Mouse (Mus musculus): ENCODE data around the gene Clpp. TPM values are rescaled to one million over a fixed set of nuclear protein-coding genes. Genes with fewer than 3 reads are reported as not detected.
A peak's percentile ranks its signal among the peaks of the same experiment; 100 is the strongest.

Clpp gene
- total RNA-seq, 2 experiments from 2014 or later = 28.7 to 33.4 TPM

DNA sequence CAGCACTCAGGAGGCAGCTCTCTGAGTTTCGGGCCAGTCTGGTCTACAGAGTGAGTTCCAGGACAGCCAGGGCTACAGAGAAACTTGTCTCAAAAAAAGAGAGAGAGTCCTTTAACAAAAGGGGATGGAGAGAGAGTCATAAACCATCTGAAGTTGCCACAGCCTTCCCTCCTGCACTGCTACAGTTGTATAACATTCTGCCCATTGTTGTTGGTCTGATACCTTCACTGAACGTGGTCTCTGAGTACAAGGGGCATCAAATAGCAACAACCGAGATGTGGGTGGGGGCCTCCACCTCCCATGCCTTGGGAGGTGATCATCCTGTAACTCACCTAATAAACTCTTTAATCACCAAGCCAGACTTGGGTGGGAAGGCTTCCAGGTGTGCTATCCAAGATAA is 4.4 kb upstream of the Clpp start:
- no peak for DNase-seq
- intact Hi-C loops (cut with DNase I) = no loop called here

DNA sequence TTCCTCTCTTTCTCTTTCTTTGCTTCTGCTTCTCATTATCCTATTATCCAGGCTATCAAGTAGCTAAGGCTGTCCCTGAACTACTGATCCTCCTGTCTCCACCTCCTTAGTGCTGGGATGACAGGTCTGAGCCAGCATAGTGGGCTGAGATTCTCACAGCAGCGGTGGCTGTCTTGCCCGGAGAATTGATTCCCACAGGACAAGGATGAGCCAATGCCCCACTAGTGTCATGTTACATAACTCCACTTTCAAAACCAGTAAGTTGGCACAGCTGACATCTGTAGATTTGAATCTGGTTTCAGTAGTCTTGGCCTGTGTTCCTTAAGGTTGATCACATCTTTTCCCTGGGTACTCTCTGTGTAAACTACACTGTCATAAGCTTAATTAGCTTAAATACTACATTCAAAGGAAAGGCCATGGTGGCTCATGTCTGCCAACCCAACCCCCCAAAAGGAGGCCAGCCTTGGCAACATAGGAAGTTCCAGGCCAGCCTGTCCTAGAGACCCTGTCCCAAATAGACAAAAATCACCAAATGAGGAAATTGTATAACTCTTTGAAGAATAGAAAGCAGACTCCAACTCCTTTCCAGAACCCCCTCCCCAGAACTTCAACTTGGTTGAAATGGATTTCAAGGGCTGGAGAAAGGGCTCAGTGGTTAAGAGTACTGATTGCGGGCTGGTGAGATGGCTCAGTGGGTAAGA is 3.9 kb upstream of the Clpp start:
- intact Hi-C loops (cut with DNase I) = no loop called here
- DNase-seq = no peak

DNA sequence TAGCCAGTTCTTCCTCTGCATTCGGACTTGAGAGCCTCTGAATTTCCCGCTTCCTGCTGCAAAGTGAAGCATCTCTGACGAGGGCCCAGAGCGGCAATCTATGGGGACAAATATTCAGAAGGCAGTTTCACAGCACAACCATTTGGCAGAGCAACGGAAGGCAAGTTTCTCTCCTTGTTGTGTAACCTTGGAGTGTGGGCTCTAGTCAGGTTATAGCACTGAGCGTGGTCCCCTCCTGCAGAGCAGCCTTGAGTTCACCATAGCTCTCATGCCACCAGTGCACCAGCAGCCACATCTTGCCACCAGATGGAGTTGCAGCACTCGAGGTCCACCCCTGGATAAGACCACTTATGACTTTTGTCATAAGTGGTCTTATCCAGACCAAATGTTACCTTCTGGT is 1.7 kb upstream of the Clpp start:
- peak in 1 of 2 experiments; percentile 3 for DNase-seq
- intact Hi-C loops (cut with DNase I) = no loop called here

DNA sequence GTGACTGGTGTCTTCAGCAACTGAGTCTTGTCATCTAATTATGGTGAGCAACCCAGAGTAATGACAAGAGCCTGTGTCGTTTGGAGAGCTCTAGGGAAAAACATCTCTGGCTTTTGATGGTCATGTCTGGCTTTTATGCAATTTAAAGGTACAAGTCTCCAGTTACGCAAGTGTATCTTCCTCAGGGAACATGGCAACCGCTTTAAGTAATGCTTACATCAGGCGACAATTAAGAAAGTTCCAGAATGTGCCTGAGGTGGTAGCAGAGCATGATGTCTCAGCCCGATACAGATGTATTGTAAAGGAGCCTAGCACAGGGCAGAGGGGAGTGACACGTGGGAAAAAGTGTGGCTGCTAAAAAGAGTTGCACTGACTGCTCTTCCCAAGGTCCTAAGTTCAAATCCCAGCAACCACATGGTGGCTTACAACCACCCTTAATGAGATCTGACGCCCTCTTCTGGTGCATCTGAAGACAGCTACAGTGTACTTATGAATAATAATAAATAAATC is 1.1 kb upstream of the Clpp start:
- intact Hi-C loops (cut with DNase I) = no loop called here
- DNase-seq = peak in 1 of 2 experiments; percentile 2

DNA sequence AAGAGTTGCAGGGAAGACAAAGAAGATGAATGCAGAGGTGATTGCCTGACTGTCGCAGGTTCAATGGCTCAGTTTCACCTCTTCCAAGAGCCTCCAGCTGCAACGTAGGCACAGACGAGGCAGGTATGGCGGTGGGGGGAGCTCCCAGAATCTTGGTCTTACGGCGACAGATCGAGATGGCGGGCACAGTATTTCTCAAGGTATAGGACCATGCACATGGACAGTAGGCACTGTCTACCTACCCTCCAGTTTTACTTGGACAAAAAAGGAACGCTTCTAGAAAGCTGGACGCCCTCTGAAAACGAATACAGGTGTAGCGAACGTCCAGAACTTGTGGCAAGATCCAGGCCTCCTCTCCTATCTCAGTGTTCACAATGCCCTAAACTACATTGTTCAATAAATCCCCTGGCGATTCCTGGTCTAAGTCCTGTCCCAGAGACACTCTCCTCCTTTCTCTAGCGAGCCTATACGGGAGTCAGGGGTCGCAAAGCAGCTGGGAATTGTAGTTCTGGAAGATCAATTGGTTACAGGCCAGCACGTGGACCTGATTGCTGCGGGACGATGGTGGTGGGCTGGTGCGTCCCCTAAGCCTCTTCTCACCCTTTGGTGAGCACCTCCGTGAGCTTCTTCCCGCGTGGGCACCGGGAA is 514 bp upstream of the Clpp start:
- intact Hi-C loops (cut with DNase I) = loop anchor here (10.0 kb wide), 2 partner anchors 285 to 365 kb away; partner anchors contain the start of genes Catsperd, Lonp1 and Vav1
- DNase-seq = peak in 1 of 2 experiments; percentile 63

DNA sequence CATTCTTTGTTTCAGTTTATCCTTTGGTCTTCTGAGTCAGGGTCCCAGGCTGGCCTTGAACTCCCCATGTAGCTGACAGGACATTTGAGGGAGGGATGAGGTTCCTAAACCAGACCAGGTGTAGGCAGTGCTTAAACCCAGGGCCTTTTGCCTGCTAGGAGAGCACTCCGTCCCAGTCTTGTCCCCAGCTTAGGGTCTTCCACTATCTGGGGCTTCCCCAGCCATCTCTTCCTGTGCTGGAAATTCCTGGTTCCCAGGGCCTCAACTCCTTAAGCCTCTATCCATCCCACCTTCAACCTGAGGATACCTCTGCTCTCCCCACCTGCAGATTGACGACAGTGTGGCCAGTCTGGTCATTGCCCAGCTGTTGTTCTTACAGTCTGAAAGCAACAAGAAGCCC is 861 bp downstream of the Clpp start:
- peak in 1 of 2 experiments; percentile 7 for DNase-seq
- intact Hi-C loops (cut with DNase I) = loop anchor here (10.0 kb wide), 2 partner anchors 284 to 366 kb away; partner anchors contain the start of genes Catsperd, Lonp1 and Vav1

DNA sequence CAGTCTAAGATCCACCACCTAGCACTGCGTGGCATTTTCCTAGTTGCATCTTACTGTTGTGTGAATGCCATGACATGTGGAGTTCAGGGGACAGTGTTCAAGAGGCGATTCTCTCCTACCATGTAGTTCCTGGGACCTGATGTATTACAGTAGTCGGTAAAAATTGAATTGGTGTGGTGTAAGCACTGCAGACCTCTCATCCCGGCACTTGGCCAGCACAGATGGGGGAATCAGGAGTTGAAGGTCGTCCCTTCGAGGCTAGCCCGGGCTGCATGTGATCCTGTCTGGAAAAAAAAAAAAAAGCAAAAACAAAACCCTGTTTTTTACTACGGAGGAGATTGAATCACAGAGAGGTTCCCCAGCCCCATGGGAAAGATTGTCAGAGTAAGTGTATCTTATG is 4.9 kb downstream of the Clpp start:
- DNase-seq = no peak
- intact Hi-C loops (cut with DNase I) = loop anchor here (5.0 to 10.0 kb wide), 4 partner anchors 67 to 370 kb away; partner anchors contain the start of genes Catsperd, Lonp1 and Vav1

DNA sequence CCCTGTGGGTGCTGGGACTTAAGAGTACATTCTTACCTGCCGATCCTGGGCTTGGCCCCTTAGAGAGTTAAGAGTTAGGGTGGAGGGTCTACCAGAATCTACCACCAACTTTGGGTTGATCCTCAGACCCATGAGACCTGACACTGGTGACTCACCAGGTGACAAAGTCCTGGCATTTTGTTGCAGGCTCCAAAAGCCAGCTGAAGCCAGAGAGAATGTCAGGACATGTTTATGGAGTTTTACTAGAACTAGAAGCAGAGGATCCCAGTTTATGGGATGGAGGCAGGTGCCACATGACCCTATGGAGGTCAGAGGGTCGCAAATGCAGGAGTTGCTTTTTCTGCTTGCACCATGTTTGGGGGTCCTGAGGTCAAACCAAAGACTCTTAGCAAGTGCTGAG is 6.4 kb downstream of the Clpp start:
- no peak for DNase-seq
- intact Hi-C loops (cut with DNase I) = loop anchor here (2.0 to 10.0 kb wide), 5 partner anchors 66 to 372 kb away; partner anchors contain the start of genes Catsperd, Lonp1 and Vav1

DNA sequence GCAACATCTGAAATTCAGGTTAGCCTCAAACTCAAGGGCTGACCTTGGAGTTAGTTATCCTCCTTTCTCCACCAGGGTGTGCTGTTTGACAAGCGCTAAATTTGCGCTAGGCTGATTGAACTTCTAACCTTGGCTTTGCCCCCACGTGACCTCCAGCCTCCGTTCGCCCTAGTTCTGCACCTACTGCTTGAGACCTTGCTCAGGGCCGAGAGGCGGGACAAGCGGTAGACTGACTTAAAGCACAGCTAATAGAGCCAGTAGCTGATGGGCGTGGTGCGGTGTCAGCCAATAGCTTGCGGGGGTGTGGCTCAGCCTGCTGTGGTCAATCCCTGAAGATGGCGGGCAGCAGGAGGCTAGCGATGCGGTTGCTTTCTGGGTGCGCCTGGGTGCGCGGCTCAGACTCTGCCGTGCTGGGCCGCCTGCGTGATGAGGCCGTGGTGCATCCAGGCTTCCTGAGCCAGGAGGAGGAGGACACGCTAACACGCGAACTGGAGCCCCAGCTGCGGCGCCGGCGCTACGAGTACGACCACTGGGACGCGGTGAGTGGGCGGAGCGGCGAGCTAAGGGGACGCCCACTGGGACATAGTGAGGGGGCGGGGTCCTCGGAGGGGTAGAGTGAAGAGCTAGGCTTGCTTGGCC is 7.0 kb downstream of the Clpp start, which contains the start of gene Alkbh7:
TSS of gene Alkbh7 (plus strand) at position 311 of the 639 bp plus-strand sequence.
- peak; percentile 90 to 94 for DNase-seq
- intact Hi-C loops (cut with DNase I) = loop anchor here (2.0 to 10.0 kb wide), 5 partner anchors 65 to 372 kb away; partner anchors contain the start of genes Catsperd, Lonp1 and Vav1

DNA sequence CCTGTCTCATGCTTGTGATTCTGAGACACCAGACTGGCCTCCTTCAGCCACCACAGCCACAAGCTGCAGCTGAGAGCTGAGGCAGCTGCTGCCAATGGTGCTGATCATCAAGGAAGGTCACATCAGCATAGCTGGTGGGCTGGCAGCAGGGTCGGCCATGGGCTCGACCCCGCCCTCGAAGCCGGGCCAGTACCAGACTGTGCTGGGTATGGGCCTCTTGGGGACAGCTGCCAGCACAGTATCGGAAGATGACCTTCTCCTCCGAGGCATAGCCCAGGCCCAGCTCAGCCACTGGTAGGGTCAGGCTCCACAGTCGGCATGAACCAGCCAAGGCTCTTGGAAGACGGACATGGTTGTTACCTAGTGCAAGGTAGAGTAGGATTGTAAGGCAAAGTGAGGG is 9.3 kb downstream of the Clpp start:
- no peak for DNase-seq
- intact Hi-C loops (cut with DNase I) = loop anchor here (5.0 to 10.0 kb wide), 4 partner anchors 63 to 375 kb away; partner anchors contain the start of genes Catsperd, Lonp1 and Vav1

DNA sequence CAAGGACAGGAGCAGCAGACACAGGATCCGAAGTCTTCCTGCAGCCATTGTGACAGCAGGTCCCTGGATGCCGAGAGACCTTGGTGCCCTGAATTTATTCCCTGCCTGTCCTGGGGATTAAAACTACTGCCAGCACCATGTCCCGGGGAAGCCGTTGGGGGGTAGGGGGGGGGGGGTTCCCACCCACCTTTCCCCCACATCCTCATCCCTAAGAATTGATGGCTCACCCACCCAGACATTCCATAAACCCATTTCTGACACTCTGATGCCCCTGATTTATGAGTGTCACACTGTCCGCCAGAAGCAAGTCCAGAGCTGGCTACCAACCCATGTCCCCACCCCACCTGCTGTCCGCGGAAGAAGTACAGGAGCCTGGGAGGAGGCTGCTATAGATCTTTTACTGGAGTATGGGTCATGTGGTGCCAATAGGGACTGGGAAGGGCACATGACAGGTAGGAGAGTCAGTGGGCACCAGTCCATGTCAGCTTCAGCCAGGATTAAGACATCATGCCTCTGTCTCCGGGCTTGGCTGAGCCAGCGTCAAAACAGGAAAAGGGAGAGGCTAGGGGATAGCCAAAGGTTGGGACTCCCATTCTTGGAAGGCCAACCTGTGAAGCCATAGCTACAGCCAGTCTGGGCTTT is 10.0 kb downstream of the Clpp start, which contains the start of gene Pspn:
TSS of gene Pspn (minus strand) at position 51 of the 642 bp plus-strand sequence.
- intact Hi-C loops (cut with DNase I) = loop anchor here (5.0 to 10.0 kb wide), 4 partner anchors 62 to 375 kb away; partner anchors contain the start of genes Catsperd, Lonp1 and Vav1
- no peak for DNase-seq

DNA sequence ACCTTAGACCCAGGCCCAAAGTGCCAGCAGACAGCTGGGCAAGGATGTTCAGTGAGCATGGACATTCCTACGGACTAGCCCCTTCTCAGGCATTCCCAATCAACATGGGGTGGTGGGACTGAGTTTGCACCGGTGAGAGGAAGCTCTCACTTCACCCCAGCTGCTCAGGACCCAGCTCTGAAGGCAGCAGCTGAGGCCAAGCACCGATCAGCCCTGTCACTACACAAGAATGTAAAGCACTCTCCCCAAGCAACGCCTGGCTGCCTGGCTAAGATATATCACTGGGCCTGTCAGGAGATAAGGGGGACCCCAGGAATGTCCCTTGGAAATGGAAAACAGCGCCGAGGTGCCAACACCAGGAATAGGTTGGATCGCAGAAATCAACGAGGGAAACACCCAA is 11.1 kb downstream of the Clpp start:
- no peak for DNase-seq
- intact Hi-C loops (cut with DNase I) = no loop called here

DNA sequence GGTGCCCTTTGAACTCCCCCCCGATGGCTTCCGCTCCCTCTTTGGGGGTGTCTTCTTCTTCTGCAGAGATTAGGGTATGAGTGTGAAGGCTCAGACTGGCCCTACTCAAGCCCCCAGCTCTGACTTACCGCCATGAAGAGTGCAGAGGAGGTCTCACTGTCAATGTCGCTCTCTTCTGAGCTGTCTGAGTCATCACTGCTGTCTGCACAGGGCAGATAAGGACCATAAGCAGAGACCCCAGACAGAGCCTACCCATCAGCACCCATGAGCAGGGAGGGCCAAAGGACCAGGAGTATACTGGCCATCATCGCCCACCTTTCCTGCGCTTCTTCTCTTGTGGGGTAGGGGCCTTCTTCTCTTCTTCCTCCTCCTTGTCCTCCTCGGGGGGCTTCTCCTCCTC is 13.9 kb downstream of the Clpp start:
- DNase-seq = no peak
- intact Hi-C loops (cut with DNase I) = no loop called here

DNA sequence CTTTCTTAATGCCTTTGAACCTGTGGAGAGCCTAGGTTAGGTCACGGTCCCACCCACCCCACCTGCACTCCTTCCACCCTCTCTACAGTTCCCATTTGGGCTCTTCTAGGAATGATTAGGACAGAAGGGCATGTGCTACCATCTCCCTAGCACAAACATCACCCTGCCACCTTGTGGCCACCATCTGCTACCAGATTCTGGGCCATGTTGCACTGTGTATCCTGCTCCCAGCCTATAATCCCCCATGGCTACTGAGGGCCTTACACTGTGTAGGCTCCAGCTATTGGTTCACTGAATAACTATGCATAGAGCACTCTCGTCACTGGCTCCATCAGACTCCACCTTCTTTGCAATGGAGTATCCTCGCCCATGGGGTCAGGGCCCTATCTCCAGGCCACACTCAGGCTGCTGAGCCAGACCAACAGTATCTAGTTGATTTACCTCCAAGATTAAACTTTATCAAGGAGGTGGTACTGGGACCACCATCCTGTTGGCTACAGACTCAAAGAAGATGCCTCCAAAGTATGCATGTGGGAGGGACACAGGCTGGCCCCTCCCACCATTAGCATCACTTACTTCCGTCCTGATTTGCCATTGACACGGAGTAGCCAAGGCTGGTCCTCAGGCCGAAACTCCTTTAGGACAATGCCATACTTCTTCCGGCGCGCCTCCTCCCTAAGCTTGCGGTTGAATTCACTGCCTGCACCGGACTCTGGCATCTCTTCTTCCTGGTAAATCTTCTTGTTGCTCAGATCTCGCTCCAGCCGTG is 17.2 kb downstream of the Clpp start:
- no peak for DNase-seq
- intact Hi-C loops (cut with DNase I) = no loop called here

DNA sequence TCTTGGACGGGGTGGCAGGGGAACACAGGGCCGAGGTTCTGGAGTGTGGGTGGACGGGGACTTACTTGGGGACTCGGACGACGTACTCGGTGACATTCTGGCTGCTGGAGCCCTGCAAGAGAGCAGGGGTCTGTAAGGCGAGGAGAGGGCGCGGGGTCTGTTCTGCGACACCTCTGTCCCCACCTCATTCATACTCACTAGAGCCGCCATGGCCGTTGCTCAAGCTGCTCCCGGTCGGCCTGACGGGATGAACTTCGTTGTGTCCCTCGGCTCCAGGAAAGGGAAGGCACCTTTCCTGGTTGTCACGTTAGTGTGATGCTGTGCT is 20.8 kb downstream of the Clpp start:
- DNase-seq = no peak
- intact Hi-C loops (cut with DNase I) = no loop called here

DNA sequence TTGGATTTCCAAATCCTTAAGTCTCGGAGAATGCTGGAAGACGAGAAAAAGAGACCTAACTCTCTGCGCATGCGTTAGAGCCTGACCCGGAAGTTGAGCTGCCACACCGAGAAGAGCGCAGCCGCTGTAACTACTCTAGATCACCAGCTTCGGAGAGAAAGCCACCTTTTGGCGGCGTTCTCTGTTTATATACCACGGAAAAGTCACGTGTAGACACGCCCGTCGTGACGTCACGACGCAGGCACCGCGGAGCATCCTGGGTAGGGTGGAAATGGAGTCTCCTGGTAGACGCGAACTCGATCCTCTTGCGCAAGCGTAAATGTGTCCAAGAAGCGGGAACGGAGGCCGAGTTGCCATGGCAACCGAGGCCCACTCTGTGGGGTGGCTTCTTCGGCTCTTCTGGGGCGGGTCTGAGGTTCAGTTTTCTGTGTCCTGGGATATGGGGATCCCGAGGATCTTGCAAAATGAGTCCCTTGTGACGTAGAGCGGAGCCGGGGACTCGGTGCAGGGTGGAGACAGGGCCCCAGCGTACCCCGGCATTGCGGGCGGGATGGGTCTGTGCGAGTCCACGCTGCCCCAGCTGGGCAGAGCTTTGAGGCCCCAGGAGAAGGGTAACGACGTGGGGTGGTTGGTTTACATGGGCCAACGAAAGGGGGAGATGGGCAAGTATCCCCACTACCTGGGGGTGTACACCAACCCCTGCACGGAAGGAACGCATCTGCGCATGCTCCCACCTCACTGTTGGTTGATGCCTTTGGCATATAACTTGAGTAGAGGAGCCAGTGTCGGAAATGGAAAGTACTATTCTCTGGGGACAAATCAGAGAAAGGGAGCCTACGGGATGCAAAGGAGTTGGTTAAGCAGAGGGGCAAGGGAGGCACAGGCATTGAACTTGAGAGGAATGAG is 21.4 kb downstream of the Clpp start, which contains the start of the genes Gtf2f1 and Gm17949:
TSS of gene Gtf2f1 (minus strand) at position 53 of the 906 bp plus-strand sequence.
TSS of gene Gm17949 (plus strand) at position 234 of the 906 bp plus-strand sequence.
- DNase-seq = peak; percentile 87 to 89
- intact Hi-C loops (cut with DNase I) = loop anchor here (2.0 kb wide), 1 partner anchor 19 kb away; the partner anchor contains the start of gene Khsrp

DNA sequence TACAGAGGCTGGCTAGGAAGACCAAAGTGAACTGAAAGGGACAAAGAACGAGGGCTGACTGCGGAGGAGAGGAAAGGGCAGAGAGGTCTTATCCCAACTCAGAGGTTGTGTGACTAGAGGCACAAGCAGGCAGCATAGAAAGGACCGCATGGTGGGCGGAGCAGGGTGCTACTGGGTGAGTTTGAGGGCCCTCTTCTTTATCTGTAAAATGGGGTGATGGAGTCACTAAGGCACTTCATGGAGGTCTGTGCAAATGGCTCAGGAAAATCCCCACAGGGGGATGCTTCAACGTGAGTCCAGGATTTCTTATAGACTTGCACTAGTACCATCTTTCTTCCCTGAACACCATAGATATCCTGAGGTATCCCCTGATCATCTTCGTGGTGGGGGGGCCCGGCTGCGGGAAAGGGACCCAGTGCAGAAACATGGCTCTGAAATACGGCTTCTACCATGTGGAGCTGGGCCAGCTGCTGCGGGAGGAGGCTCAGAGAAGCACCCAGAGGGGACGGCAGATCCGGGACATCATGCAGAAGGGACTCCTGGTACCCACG is 22.2 kb downstream of the Clpp start:
- DNase-seq = no peak
- intact Hi-C loops (cut with DNase I) = loop anchor here (2.0 kb wide), 1 partner anchor 18 kb away; the partner anchor contains the start of gene Khsrp

DNA sequence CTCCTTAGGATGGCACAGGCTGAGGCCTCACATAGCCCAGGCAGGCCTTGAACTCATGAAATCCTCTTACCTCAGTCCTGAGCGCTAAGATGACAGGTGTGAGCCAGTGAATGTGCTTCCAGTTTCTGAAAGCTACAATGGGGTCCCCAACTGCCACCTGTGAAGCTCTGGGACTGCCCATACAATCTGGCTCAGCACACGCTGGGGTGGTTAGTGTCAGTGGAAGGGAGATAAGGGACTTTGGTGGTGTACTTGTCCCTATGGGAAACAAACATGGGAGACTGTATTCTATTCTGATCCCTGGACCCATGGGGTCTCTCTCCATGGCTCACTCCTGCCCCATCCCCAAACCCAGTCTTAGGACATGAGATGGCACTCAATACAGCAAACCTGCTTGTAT is 29.6 kb downstream of the Clpp start:
- intact Hi-C loops (cut with DNase I) = no loop called here
- no peak for DNase-seq

Measured in gastrocnemius, postnatal 36 days (tissue).